8 mouse cellular contexts compared by ENCODE assay signal in the genomic region with DNA sequence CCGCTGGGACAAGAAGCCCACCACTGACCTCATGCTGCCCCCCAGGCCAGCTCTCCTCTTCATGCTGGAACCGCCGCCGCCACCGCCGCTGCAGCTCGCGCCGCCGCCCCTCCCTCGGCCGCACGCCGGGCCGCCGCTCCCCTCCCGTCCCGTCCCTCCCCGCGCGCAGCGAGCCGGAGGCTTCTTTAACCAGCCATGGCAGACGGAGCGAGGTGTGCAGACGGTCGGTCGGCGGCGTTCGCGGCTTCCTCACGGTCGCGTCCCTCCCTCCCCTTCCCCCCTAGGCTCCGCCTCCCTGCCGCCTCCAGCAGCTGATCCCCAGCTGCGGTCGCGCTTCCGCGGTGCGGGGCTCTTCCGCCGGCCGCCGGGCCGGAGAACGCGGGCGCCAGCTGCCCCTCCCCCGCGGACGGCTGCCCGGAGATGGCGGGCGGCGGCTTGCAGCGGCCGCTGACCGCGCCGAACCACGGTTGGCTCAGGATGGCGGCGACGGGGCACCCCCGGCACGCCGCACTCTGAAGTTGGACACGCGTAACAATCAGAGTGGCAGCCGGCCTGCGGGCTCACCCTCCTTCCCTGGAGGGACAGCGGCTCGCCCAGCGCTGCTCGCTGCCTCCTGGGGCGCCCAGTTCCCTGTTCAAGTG. TPM values are rescaled to one million over a fixed set of nuclear protein-coding genes. Genes with fewer than 3 reads are reported as not detected.
DNase-seq lines count a peak whose midpoint lies in the region; ATAC-seq and TF ChIP-seq lines count a peak whose summit lies in the region.

Gene Dcaf5 (minus strand): TSS at position 266 of the 641 bp plus-strand sequence.

- peak; percentile 52; the same call in 1 of the 2 replicates for TF ChIP-seq POLR2A in thymus, adult 2 months (IDR thresholded peaks at IDR 0.05; ENCODE audit: control insufficient read depth, extremely low read depth, insufficient read depth, low read length, poor library complexity)

- H3K27ac ChIP-seq in lung, embryonic 15.5 days, result peak within 1 kb of the TSS; percentile 95
- H3K27ac ChIP-seq in thymus, adult 2 months (ENCODE audit: control insufficient read depth, insufficient read depth, low read length), result peak within 1 kb of the TSS; percentile 42; the same call in 1 of the 2 replicates

- H3K9ac ChIP-seq in lung, embryonic 15.5 days, result peak within 1 kb of the TSS; percentile 89

- under 1% methylated on average over 59 of the region's 79 CpGs for WGBS in lung, embryonic 15.5 days
- 1% methylated on average over 61 of the region's 79 CpGs for WGBS in thymus, adult 2 months

- peak; percentile 81 for DNase-seq in MN1 (ENCODE audit: low spot score)
- peak; percentile 69 for DNase-seq in cerebellum, adult 9-10 months
- peak; percentile 32 for DNase-seq in layer of hippocampus, adult 9-10 months (ENCODE audit: low spot score)
- peak; percentile 68 for DNase-seq in ovary, adult 18-20 months (ENCODE audit: low spot score)
- peak; percentile 79 for DNase-seq in thymus, adult 2 months

- H3K27me3 ChIP-seq in lung, embryonic 15.5 days, result no peaks in the 10 kb centered on the region
- H3K27me3 ChIP-seq in thymus, adult 2 months (ENCODE audit: control insufficient read depth, insufficient read depth, low read length), result no peaks in the 10 kb centered on the region

- H3K4me3 ChIP-seq in lung, embryonic 15.5 days, result peak within 1 kb of the TSS; percentile 97
- H3K4me3 ChIP-seq in thymus, adult 2 months (ENCODE audit: control insufficient read depth, insufficient read depth, low read length), result peak within 1 kb of the TSS; percentile 83

- H3K4me1 ChIP-seq in lung, embryonic 15.5 days, result peaks cover 15% of the 10 kb centered on the region; the same call in 1 of the 2 replicates
- H3K4me1 ChIP-seq in thymus, adult 2 months (replicated peaks; ENCODE audit: control insufficient read depth, insufficient read depth, low read length), result peaks cover 4% of the 10 kb centered on the region

- peak within 1 kb of the TSS; percentile 68 for H3K4me2 ChIP-seq in lung, embryonic 15.5 days

- no peak for TF ChIP-seq CTCF in thymus, adult 2 months (IDR thresholded peaks at IDR 0.05; ENCODE audit: borderline replicate concordance, control insufficient read depth, extremely low read depth, insufficient read depth, low read length, poor library complexity)

- peak; percentile 82 for ATAC-seq in frontal cortex, adult (ENCODE audit: low TSS enrichment)
- peak; percentile 35 to 83; a peak in 3 of 4 replicates for ATAC-seq in hematopoietic stem cell, adult 5-6 weeks (replicated peaks in 1 of 2; ENCODE audit: insufficient read depth in 1 of 2, low FRiP score in 2 of 2, low TSS enrichment in 1 of 2, low read depth in 1 of 2, poor library complexity in 2 of 2, severe bottlenecking in 2 of 2)
- ATAC-seq in lung, embryonic 15.5 days (ENCODE audit: borderline replicate concordance, extremely low read depth, low FRiP score, low TSS enrichment), result peak; percentile 72

- H3K9me3 ChIP-seq in lung, embryonic 15.5 days, result no peaks in the 10 kb centered on the region

- H3K36me3 ChIP-seq in lung, embryonic 15.5 days, result no peaks in the 10 kb centered on the region
- no peaks in the 10 kb centered on the region for H3K36me3 ChIP-seq in thymus, adult 2 months (ENCODE audit: control insufficient read depth, insufficient read depth, low read length)

RNA-seq across cellular contexts. Expression of gene Dcaf5, which starts in this region (rescaled TPM):
- total RNA-seq in hematopoietic stem cell, adult 5-6 weeks (2017), result 30.3 and 33.3 TPM in 2 replicates
- 10.8 and 11.3 TPM in 2 replicates for polyA plus RNA-seq in lung, embryonic 15.5 days (2015; fragmentation: Nextera tagmentation; extraction: Ambion mirVana)
- 31.9 and 34.8 TPM in 2 replicates for polyA plus RNA-seq in thymus, adult 2 months (2012; rRNA removed)

Comparison
In these comparisons a context has a peak if more than half of its experiments do, and no peak if none do; other contexts are left out.
1. Peak in every context shown above with its lines: DNase-seq, ATAC-seq, H3K4me3 ChIP-seq and H3K27ac ChIP-seq.